Mouse (Mus musculus) forebrain, embryonic 16.5 days (tissue): ENCODE data around the gene Cnbd2. TPM values are rescaled to one million over a fixed set of nuclear protein-coding genes. Genes with fewer than 3 reads are reported as not detected.
A peak's percentile ranks its signal among the peaks of the same experiment; 100 is the strongest.

Source experiments
- ATAC-seq: fragments of 200-750 bp; cut with Nextera tagmentation; 2 replicates; pipeline ENCODE4 v1.8.0; 2017; ENCODE audit warnings: mild to moderate bottlenecking, moderate library complexity
- H3K27ac ChIP-seq: fragments of 300-500 bp; sonication (generic); 2 replicates; pipeline ENCODE4 v1.5.1; 2014; ENCODE audit warnings: low read length, control low read depth
- H3K27me3 ChIP-seq: fragments of 300-500 bp; sonication (generic); replicated peaks from 2 replicates; pipeline ENCODE4 v1.6.1; 2014; ENCODE audit warnings: low read length; ENCODE audit not compliant: control insufficient read depth, insufficient read depth
- H3K36me3 ChIP-seq: fragments of 300-500 bp; sonication (generic); 2 replicates; pipeline ENCODE4 v1.6.1; 2014; ENCODE audit not compliant: control insufficient read depth, insufficient read depth
- H3K4me1 ChIP-seq: fragments of 300-500 bp; sonication (generic); replicated peaks from 2 replicates; pipeline ENCODE4 v1.6.1; 2014; ENCODE audit warnings: low read length; ENCODE audit not compliant: control insufficient read depth, insufficient read depth
- H3K4me2 ChIP-seq: fragments of 300-500 bp; sonication (generic); 2 replicates; pipeline ENCODE4 v1.6.1; 2014; ENCODE audit warnings: mild to moderate bottlenecking, low read length, control low read depth
- H3K4me3 ChIP-seq: fragments of 300-500 bp; sonication (generic); replicated peaks from 2 replicates; pipeline ENCODE4 v1.5.1; 2014; ENCODE audit warnings: mild to moderate bottlenecking, low read length, control low read depth
- H3K9ac ChIP-seq: fragments of 300-500 bp; sonication (generic); replicated peaks from 2 replicates; pipeline ENCODE4 v1.6.1; 2014; ENCODE audit warnings: low read depth, low read length, control low read depth
- H3K9me3 ChIP-seq: fragments of 300-500 bp; sonication (generic); 2 replicates; pipeline ENCODE4 v1.6.1; 2016; ENCODE audit warnings: low read length; ENCODE audit not compliant: control insufficient read depth
- WGBS: fragments of 180-500 bp; shearing (Covaris S2); extraction: QIAGEN DNeasy Blood & Tissue Kit; methylation state at CpG from one replicate; pipeline ENCODE4 v1.1.7; 2014; 5-methylcytosine and 5-hydroxymethylcytosine counted together
- polyA plus RNA-seq: library from polyadenylated mRNA; unstranded; fragments of >200 nt; fragmentation: Nextera tagmentation; extraction: Ambion mirVana; gene quantifications from 2 replicates; pipeline ENCODE4 v1.2.1, GENCODE M21; 2015

Gene Cnbd2
- polyA plus RNA-seq, 1 experiment from 2014 or later = 6.9 TPM

DNA sequence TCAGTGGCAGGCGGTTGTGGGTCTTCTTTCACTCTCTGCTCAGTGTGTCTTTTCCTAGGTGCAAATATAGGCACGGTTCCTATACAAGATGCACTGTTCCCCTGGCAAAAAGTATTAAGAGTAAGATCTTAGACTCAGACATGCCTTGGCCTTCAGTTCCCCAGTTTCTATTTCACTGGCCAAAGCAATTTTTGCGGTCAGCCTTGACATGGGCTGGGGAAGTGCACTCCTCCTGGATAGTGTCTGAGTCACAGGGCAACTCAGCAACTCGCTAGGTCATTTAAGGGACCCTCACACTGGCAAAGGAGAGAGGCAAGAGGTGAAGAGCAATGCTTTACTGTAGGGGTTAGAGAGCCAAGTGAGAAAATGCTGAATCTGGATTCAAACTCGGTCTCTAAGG lies 103.6 kb downstream of the Cnbd2 start:
- Histone ChIP-seq H3K4me1 (peaks cover 3% of the 10 kb centered on the region; the same call in 1 of the 2 replicates), H3K27ac (no peak overlapping the region), H3K4me3 (no peak overlapping the region), H3K27me3 (no peaks in the 10 kb centered on the region), H3K36me3 (no peaks in the 10 kb centered on the region), H3K4me2 (no peak overlapping the region), H3K9ac (no peak overlapping the region), H3K9me3 (no peaks in the 10 kb centered on the region)
- 80% methylated on average over 5 of the region's 5 CpGs for WGBS
- ATAC-seq = no peak

GRCm38 (mm10) chr2:156417194-156417593 lies 105.1 kb downstream of the Cnbd2 start:
- Histone ChIP-seq H3K4me3 (no peak overlapping the region), H3K4me2 (no peak overlapping the region), H3K4me1 (peaks cover 3% of the 10 kb centered on the region; the same call in 1 of the 2 replicates), H3K9me3 (no peaks in the 10 kb centered on the region), H3K9ac (no peak overlapping the region), H3K27ac (no peak overlapping the region), H3K36me3 (no peaks in the 10 kb centered on the region), H3K27me3 (no peaks in the 10 kb centered on the region)
- no peak for ATAC-seq
- 67% methylated on average over 1 of the region's 1 CpGs for WGBS

DNA sequence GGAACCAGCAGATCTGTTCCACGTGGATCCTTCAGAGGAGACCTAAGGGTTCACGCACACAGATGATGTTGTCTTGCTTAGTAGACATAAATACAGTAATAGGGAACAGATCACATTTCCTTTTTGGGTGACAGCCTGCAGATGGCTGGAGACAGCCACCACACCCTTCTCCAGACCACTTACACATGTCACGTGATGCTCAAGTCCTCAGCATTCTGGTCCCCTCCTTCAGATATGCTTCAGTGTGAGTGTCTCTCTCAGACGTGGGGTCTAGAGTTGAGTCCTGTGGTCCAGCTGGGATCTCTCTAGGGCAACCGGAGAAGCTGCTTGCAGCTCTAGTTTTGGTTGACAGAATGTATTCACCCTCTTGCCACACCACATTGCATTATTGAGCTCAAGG lies 106.4 kb downstream of the Cnbd2 start:
- no peak overlapping the region for H3K4me3 ChIP-seq
- no peaks in the 10 kb centered on the region for H3K27me3 ChIP-seq
- no peaks in the 10 kb centered on the region for H3K36me3 ChIP-seq
- no peak overlapping the region for H3K27ac ChIP-seq
- WGBS = 84% methylated on average over 5 of the region's 5 CpGs
- ATAC-seq = no peak
- no peak overlapping the region for H3K4me2 ChIP-seq
- peaks cover 8% of the 10 kb centered on the region; the same call in 1 of the 2 replicates for H3K4me1 ChIP-seq
- no peaks in the 10 kb centered on the region for H3K9me3 ChIP-seq
- H3K9ac ChIP-seq = no peak overlapping the region

- H3K4me3 ChIP-seq = peak overlapping the region; percentile 70
- no peaks in the 10 kb centered on the region for H3K36me3 ChIP-seq
Observed at GRCm38 (mm10) chr2:156420327-156420693, 108.2 kb downstream of the Cnbd2 start.

GRCm38 (mm10) chr2:156420694-156421380 lies 108.7 kb downstream of the Cnbd2 start, which contains the start of gene Epb41l1:
Gene Epb41l1, plus strand, starts transcription at chr2:156420909.
- H3K9me3 ChIP-seq = no peaks in the 10 kb centered on the region
- H3K4me3 ChIP-seq = peak within 1 kb of the TSS; percentile 70
- H3K4me1 ChIP-seq = peaks cover 19% of the 10 kb centered on the region
- peak within 1 kb of the TSS; percentile 92 for H3K27ac ChIP-seq
- under 1% methylated on average over 66 of the region's 76 CpGs for WGBS
- no peaks in the 10 kb centered on the region for H3K36me3 ChIP-seq
- peak within 1 kb of the TSS; percentile 84 for H3K9ac ChIP-seq
- H3K27me3 ChIP-seq = peaks cover 2% of the 10 kb centered on the region; the same call in 1 of the 2 replicates
- peak within 1 kb of the TSS; percentile 77 for H3K4me2 ChIP-seq
- ATAC-seq = peak; percentile 65

More at GRCm38 (mm10) chr2:156420327-156420693, 108.2 kb downstream of the Cnbd2 start:
- Histone ChIP-seq H3K27me3 (peaks cover 2% of the 10 kb centered on the region; the same call in 1 of the 2 replicates), H3K9ac (peak overlapping the region; percentile 84), H3K4me1 (peaks cover 15% of the 10 kb centered on the region), H3K4me2 (peak overlapping the region; percentile 77), H3K27ac (peak overlapping the region; percentile 92), H3K9me3 (no peaks in the 10 kb centered on the region)
- WGBS = 7% methylated on average over 14 of the region's 14 CpGs
- peak; percentile 22 for ATAC-seq

DNA sequence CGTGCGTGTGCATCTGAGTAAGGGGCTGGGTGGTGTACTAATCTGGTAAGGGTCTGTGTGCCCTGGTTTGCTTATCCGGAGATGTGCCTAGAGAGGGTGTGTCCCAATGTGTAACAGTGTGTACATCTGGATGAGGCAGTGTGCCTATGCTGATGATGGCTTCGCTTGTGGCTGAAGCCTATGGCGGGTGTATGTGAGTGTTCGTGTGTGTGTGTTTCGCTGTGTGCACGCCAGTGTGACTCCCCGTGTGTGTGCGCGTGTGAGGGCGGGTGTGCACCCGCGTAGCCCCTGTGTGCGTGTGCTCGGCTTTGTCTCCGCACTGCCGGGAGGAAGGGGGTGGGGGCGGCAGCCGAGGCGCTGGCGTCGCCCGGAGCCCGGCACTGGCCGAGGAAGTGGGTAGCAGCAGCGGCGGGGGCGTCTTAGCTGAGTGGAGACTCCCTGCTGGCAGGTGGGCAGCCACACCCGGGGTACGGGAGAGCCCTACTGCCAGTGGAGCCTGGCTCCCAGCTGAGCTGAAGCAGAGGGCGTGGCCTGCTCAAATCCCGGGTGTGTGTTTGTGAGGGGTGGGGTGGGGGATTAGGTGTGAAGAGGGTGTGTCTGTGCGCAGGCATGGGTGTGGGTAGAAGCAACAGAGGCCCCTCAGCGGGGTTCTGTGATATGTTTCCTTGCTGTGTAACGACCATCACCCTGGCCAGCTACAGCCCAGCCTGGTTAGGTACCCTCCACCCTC lies 109.4 kb downstream of the Cnbd2 start:
- Histone ChIP-seq H3K4me3 (peak overlapping the region; percentile 70), H3K27ac (peak overlapping the region; percentile 92), H3K36me3 (no peaks in the 10 kb centered on the region), H3K27me3 (peaks cover 2% of the 10 kb centered on the region; the same call in 1 of the 2 replicates), H3K9me3 (no peaks in the 10 kb centered on the region), H3K9ac (peak overlapping the region; percentile 84), H3K4me1 (peaks cover 19% of the 10 kb centered on the region), H3K4me2 (peak overlapping the region; percentile 77)
- ATAC-seq = peak; percentile 79
- WGBS = 1% methylated on average over 36 of the region's 36 CpGs

GRCm38 (mm10) chr2:156422631-156423030 lies 110.5 kb downstream of the Cnbd2 start:
- 12% methylated on average over 8 of the region's 8 CpGs for WGBS
- Histone ChIP-seq H3K27me3 (peaks cover 2% of the 10 kb centered on the region; the same call in 1 of the 2 replicates), H3K4me1 (peaks cover 19% of the 10 kb centered on the region)

DNA sequence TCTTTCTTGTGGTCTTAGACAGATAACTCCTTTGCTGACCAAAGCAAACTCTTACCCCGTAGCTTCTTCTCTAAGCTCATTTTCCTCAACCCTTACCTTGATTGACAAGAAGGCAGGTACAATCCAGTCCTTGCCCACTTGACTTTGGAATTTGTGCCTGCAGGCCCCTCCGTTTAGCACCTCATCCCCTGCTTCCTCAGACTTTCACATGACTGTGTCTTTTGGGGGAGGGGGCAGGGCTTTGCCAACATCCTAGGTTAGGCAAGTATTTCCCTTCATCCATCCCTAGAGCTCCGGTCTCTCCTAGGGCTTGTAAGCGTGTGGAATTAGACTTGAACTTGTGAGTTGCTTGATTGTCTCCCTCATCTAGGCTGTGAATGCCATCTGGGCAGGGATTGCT lies 111.6 kb downstream of the Cnbd2 start:
- no peak for ATAC-seq
- Histone ChIP-seq H3K4me2 (no peak overlapping the region), H3K27ac (no peak overlapping the region), H3K9ac (no peak overlapping the region), H3K9me3 (no peaks in the 10 kb centered on the region), H3K27me3 (peaks cover 2% of the 10 kb centered on the region; the same call in 1 of the 2 replicates), H3K4me3 (no peak overlapping the region), H3K4me1 (peaks cover 19% of the 10 kb centered on the region), H3K36me3 (no peaks in the 10 kb centered on the region)
- 85% methylated on average over 4 of the region's 4 CpGs for WGBS

More at GRCm38 (mm10) chr2:156422631-156423030, 110.5 kb downstream of the Cnbd2 start:
- Histone ChIP-seq H3K4me3 (peak overlapping the region; percentile 70), H3K4me2 (peak overlapping the region; percentile 77), H3K36me3 (no peaks in the 10 kb centered on the region), H3K9me3 (no peaks in the 10 kb centered on the region), H3K27ac (peak overlapping the region; percentile 38), H3K9ac (peak overlapping the region; percentile 45)
- ATAC-seq = no peak
